12 mouse cellular contexts compared by ENCODE assay signal in the genomic region with DNA sequence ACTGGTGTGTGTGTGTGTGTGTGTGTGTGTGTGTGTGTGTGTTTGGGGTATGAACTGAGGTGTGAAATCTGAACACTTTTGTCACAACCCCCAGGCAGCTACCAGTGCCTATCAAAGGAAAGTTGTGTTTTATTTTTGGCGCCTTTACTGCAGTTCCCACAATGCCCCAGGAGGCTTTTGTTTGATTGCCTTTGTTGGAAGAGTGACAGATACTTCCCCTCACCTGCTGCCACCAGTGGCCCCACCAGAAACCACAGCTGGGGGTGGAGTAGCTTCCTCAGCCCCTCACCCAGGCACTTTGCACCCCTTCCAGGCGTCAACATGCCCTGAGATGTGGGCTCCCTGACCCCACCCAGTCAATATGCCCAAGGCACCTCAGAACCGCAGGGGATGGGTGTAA. TPM values are rescaled to one million over a fixed set of nuclear protein-coding genes. Genes with fewer than 3 reads are reported as not detected.
DNase-seq lines count a peak whose midpoint lies in the region; ATAC-seq lines count a peak whose summit lies in the region.
"Had no signal": no experiment of that assay in that cellular context is flagged by ENCODE, and none has a peak within 500 bp of the region (broad histone marks: within the 10 kb centered on the region; RNA-seq: fewer than 3 reads in every experiment).

No protein-coding gene starts in this region.

- no peak for ATAC-seq in monocyte, adult 5-6 weeks (replicated peaks; ENCODE audit: insufficient number of reproducible peaks, low FRiP score, low TSS enrichment, poor library complexity, severe bottlenecking)
- no peak for ATAC-seq in hindbrain, embryonic 11.5 days (ENCODE audit: low FRiP score)

- H3K9me3 ChIP-seq in limb, embryonic 10.5 days (replicated peaks) = no peaks in the 10 kb centered on the region
- H3K9me3 ChIP-seq in hindbrain, embryonic 11.5 days (ENCODE audit: control insufficient read depth, low read length) = no peaks in the 10 kb centered on the region
- H3K9me3 ChIP-seq: hindbrain, embryonic 15.5 days had no signal

- DNase-seq in lung, postnatal 25 days (ENCODE audit: low spot score) = peak; percentile 54
- no peak for DNase-seq in lung, postnatal 14 days
- peak; percentile 91 for DNase-seq in T-cell, adult 2 months (ENCODE audit: low spot score)
- no peak for DNase-seq in limb, embryonic 10.5 days (ENCODE audit: low spot score)
- DNase-seq in thymus, postnatal 10 days (ENCODE audit: low spot score in 2 of 2) = peak; percentile 83 to 89
- DNase-seq in adrenal gland, adult 2 months = no peak
- DNase-seq in hindbrain, embryonic 11.5 days (ENCODE audit: low spot score) = no peak
- DNase-seq: cerebellum, postnatal 14 days; gastrocnemius, postnatal 10 days had no signal

- no peaks in the 10 kb centered on the region for H3K27me3 ChIP-seq in limb, embryonic 10.5 days (ENCODE audit: low read depth, poor library complexity, severe bottlenecking)
- H3K27me3 ChIP-seq in hindbrain, embryonic 11.5 days (ENCODE audit: control insufficient read depth, insufficient read depth, low read length) = no peaks in the 10 kb centered on the region
- H3K27me3 ChIP-seq: hindbrain, embryonic 15.5 days had no signal

- no peak overlapping the region for H3K4me3 ChIP-seq in limb, embryonic 10.5 days
- no peak overlapping the region for H3K4me3 ChIP-seq in hindbrain, embryonic 11.5 days (ENCODE audit: low read depth, low read length)
- H3K4me3 ChIP-seq: hindbrain, embryonic 15.5 days had no signal

- peaks cover 73% of the 10 kb centered on the region for H3K4me1 ChIP-seq in limb, embryonic 10.5 days
- H3K4me1 ChIP-seq in hindbrain, embryonic 11.5 days (replicated peaks; ENCODE audit: control insufficient read depth, insufficient read depth, low read length) = peaks cover 11% of the 10 kb centered on the region

- peak overlapping the region; percentile 88 for H3K27ac ChIP-seq in limb, embryonic 10.5 days
- no peak overlapping the region for H3K27ac ChIP-seq in hindbrain, embryonic 11.5 days (ENCODE audit: low read depth, low read length)
- H3K27ac ChIP-seq: hindbrain, embryonic 15.5 days had no signal

- no peak overlapping the region for H3K9ac ChIP-seq in hindbrain, embryonic 11.5 days (ENCODE audit: low read depth, low read length)
- H3K9ac ChIP-seq: hindbrain, embryonic 15.5 days had no signal

- no peak overlapping the region for H3K4me2 ChIP-seq in hindbrain, embryonic 11.5 days (replicated peaks; ENCODE audit: low read depth, low read length)
- H3K4me2 ChIP-seq: hindbrain, embryonic 15.5 days had no signal

- H3K36me3 ChIP-seq in limb, embryonic 10.5 days = no peaks in the 10 kb centered on the region
- H3K36me3 ChIP-seq in hindbrain, embryonic 11.5 days (ENCODE audit: control insufficient read depth, insufficient read depth, low read length) = no peaks in the 10 kb centered on the region
- H3K36me3 ChIP-seq: hindbrain, embryonic 15.5 days had no signal

- 48% methylated on average over 3 of the region's 3 CpGs for WGBS in limb, embryonic 10.5 days
- 45% methylated on average over 3 of the region's 3 CpGs for WGBS in hindbrain, embryonic 11.5 days

RNA-seq across cellular contexts. Expression of a gene that starts 18.5 kb away (rescaled TPM):
- polyA plus RNA-seq in limb, embryonic 10.5 days (2016; fragmentation: Nextera tagmentation; extraction: Ambion mirVana) = 0.82 and 1.3 TPM in 2 replicates
- total RNA-seq in monocyte, adult 5-6 weeks (2017) = 13.3 to 31.2 TPM (median 29.2 TPM) in 3 replicates
- under 1 TPM in 1 of 2 experiments, not detected in 1; 0.14 TPM for total RNA-seq in adrenal gland, adult 2 months (2021)
- 0.50 and 0.86 TPM in 2 replicates for polyA plus RNA-seq in adrenal gland, adult 2 months (2012; rRNA removed)
- 0.17 and 0.31 TPM in 2 replicates for polyA plus RNA-seq in hindbrain, embryonic 11.5 days (2014; fragmentation: Nextera tagmentation; extraction: Ambion mirVana)
- total RNA-seq: left cerebral cortex, postnatal 36 days had no signal

RNA-seq across cellular contexts. Expression of a gene that starts 47.3 kb away (rescaled TPM):
- polyA plus RNA-seq in limb, embryonic 10.5 days (2016; fragmentation: Nextera tagmentation; extraction: Ambion mirVana) = 0.74 and 1.4 TPM in 2 replicates
- 4.1 to 6.4 TPM (median 4.2 TPM) in 3 replicates for total RNA-seq in monocyte, adult 5-6 weeks (2017)
- total RNA-seq in adrenal gland, adult 2 months (2021) = under 1 TPM; 0.31 to 0.58 TPM
- polyA plus RNA-seq in adrenal gland, adult 2 months (2012; rRNA removed) = 0.45 and 1.5 TPM in 2 replicates
- polyA plus RNA-seq in hindbrain, embryonic 11.5 days (2014; fragmentation: Nextera tagmentation; extraction: Ambion mirVana) = 0.50 and 1.1 TPM in 2 replicates
- total RNA-seq: gastrocnemius, postnatal 10 days had no signal

Comparison
In these comparisons a context has a peak if more than half of its experiments do, and no peak if none do; other contexts are left out.
1. DNase-seq: peak in lung, postnatal 25 days (single experiment), T-cell, adult 2 months (single experiment) and thymus, postnatal 10 days (2 of 2); none in lung, postnatal 14 days (single experiment), limb, embryonic 10.5 days (single experiment), adrenal gland, adult 2 months (single experiment) and hindbrain, embryonic 11.5 days (single experiment).